Mouse (Mus musculus) splenic B cell, adult 2 months (primary cell): ENCODE measurements at regions not wholly inside any gene's neighbourhood (a gene's known extent, or its start where the extent isn't known, plus 50 kb on each side); places are given as distances from the start of the nearest gene placed in this dataset.
"Not testable (repeated sequence)": the region's sequence is repeated elsewhere in the genome, so short reads cannot be mapped to it uniquely, and the experiment has no call there.

Experiments
- DNase-seq: peaks from one replicate; pipeline ENCODE4 v3.0.0-alpha.2; 2011; ENCODE audit warnings: low read depth, low spot score
- H3K27me3 ChIP-seq: 2 replicates; pipeline ENCODE4 v1.6.1; 2012; ENCODE audit warnings: mild to moderate bottlenecking, low read length, moderate library complexity, mixed read lengths; ENCODE audit not compliant: control insufficient read depth, poor library complexity, insufficient read depth, severe bottlenecking
- H3K36me3 ChIP-seq: 2 replicates; pipeline ENCODE4 v1.6.1; 2012; ENCODE audit warnings: mild to moderate bottlenecking, low read length, moderate library complexity, mixed read lengths; ENCODE audit not compliant: control insufficient read depth, poor library complexity, insufficient read depth, severe bottlenecking

GRCm38 (mm10) chr17:7537618-7538266 lies 152.5 kb upstream of the Unc93a2 start:
- H3K36me3 ChIP-seq = no peaks in the 10 kb centered on the region
- no peak for DNase-seq
- H3K27me3 ChIP-seq = no peaks in the 10 kb centered on the region

GRCm38 (mm10) chr17:7537210-7537609 lies 151.9 kb upstream of the Unc93a2 start:
- H3K36me3 ChIP-seq = no peaks in the 10 kb centered on the region
- no peaks in the 10 kb centered on the region for H3K27me3 ChIP-seq
- no peak for DNase-seq

GRCm38 (mm10) chr17:7534386-7535059 lies 149.3 kb upstream of the Unc93a2 start:
- no peaks in the 10 kb centered on the region for H3K27me3 ChIP-seq
- no peak for DNase-seq
- no peaks in the 10 kb centered on the region for H3K36me3 ChIP-seq

- Histone ChIP-seq H3K27me3 (no peaks in the 10 kb centered on the region), H3K36me3 (no peaks in the 10 kb centered on the region)
- no peak for DNase-seq
These were observed 148.3 kb upstream of the Unc93a2 start for GRCm38 (mm10) chr17:7533552-7533951.

GRCm38 (mm10) chr17:7532618-7533017 lies 147.4 kb upstream of the Unc93a2 start:
- DNase-seq = no peak
- no peaks in the 10 kb centered on the region for H3K36me3 ChIP-seq
- no peaks in the 10 kb centered on the region for H3K27me3 ChIP-seq

- no peak for DNase-seq
- H3K36me3 ChIP-seq = no peaks in the 10 kb centered on the region
- H3K27me3 ChIP-seq = no peaks in the 10 kb centered on the region
These were observed 144.0 kb upstream of the Unc93a2 start for GRCm38 (mm10) chr17:7529304-7529703.

- Histone ChIP-seq H3K36me3 (no peaks in the 10 kb centered on the region), H3K27me3 (no peaks in the 10 kb centered on the region)
- DNase-seq = no peak
These were observed 142.4 kb upstream of the Unc93a2 start for GRCm38 (mm10) chr17:7527681-7528080.

GRCm38 (mm10) chr17:7524497-7524896 lies 139.2 kb upstream of the Unc93a2 start:
- not testable (repeated sequence) for H3K36me3 ChIP-seq, DNase-seq, H3K27me3 ChIP-seq

GRCm38 (mm10) chr17:7521127-7521526 lies 135.9 kb upstream of the Unc93a2 start:
- no peak for DNase-seq
- Histone ChIP-seq H3K27me3 (no peaks in the 10 kb centered on the region), H3K36me3 (no peaks in the 10 kb centered on the region)
